Mouse (Mus musculus) olfactory bulb, adult 2 months (tissue): ENCODE measurements at regions not wholly inside any gene's neighbourhood (a gene's known extent, or its start where the extent isn't known, plus 50 kb on each side); places are given as distances from the start of the nearest gene placed in this dataset.

Experiments
- CTCF ChIP-seq: fragments of 200-500 bp; IDR thresholded peaks from 2 replicates; pipeline ENCODE4 v1.5.1; 2012; ENCODE audit warnings: low read depth, mild to moderate bottlenecking, low read length, moderate library complexity; ENCODE audit not compliant: insufficient read depth
- POLR2A ChIP-seq: fragments of 200-500 bp; IDR thresholded peaks from 2 replicates; pipeline ENCODE4 v1.6.1; 2012; ENCODE audit warnings: mild to moderate bottlenecking, low read depth, low read length, moderate library complexity; ENCODE audit not compliant: insufficient read depth

DNA sequence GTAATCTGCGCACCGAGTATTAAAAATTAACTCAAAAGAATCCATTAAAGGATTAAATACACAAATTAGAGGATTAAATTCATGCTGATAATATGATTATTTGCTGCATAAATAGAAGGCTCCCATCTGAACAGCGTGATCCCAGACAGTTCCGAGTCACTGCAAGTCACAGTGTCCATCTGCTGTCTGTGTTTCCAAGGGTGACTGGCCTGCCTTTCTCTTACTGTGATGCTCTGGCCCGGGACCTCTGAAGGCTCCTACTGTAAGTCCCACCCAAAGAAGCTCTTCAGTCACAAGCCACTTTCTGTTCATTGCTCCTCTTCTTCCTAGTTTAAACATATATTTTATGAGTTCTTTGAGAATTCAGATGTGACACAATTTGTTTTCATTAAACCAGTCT lies 293.1 kb downstream of the Ice1 start:
- TF ChIP-seq CTCF: no peak
- TF ChIP-seq POLR2A: no peak
